Mouse (Mus musculus) ovary, postnatal 36 days (tissue): Measurements from ENCODE around the gene Zfp777.

Source experiments
- DNase-seq: peaks from one replicate; pipeline ENCODE4 v3.0.0; 2022; ENCODE audit warnings: low spot score, mixed read lengths

Zfp777 gene

GRCm38 (mm10) chr6:48025905-48026660, 22.6 kb downstream of the Zfp777 start:
- DNase-seq, result no peak

- no peak for DNase-seq
Observed at GRCm38 (mm10) chr6:48024994-48025345, 23.7 kb downstream of the Zfp777 start.

GRCm38 (mm10) chr6:48024330-48024993, 24.2 kb downstream of the Zfp777 start:
- no peak for DNase-seq

- no peak for DNase-seq
Observed at GRCm38 (mm10) chr6:48022672-48023071, 26.0 kb downstream of the Zfp777 start.

- DNase-seq, result no peak
Observed at GRCm38 (mm10) chr6:48021678-48022077, 27.0 kb downstream of the Zfp777 start.

- no peak for DNase-seq
Observed at GRCm38 (mm10) chr6:48020006-48020405, 28.7 kb downstream of the Zfp777 start.

- DNase-seq, result no peak
Observed at GRCm38 (mm10) chr6:48016841-48017240, 31.9 kb downstream of the Zfp777 start.

- peak; percentile 79 for DNase-seq
Observed at GRCm38 (mm10) chr6:48016090-48016521, 32.6 kb downstream of the Zfp777 start.

- DNase-seq, result no peak
Observed at GRCm38 (mm10) chr6:48010727-48011126, 38.0 kb downstream of the Zfp777 start.

- DNase-seq, result no peak
Observed at GRCm38 (mm10) chr6:47995661-47996060, 53.0 kb downstream of the Zfp777 start.

GRCm38 (mm10) chr6:47983936-47984335, 64.8 kb downstream of the Zfp777 start:
- no peak for DNase-seq

GRCm38 (mm10) chr6:47978897-47979368, 69.8 kb downstream of the Zfp777 start:
- peak; percentile 75 for DNase-seq

GRCm38 (mm10) chr6:47974599-47974998, 74.1 kb downstream of the Zfp777 start:
- no peak for DNase-seq
